24 mouse cellular contexts compared by ENCODE assay signal in the genomic region with DNA sequence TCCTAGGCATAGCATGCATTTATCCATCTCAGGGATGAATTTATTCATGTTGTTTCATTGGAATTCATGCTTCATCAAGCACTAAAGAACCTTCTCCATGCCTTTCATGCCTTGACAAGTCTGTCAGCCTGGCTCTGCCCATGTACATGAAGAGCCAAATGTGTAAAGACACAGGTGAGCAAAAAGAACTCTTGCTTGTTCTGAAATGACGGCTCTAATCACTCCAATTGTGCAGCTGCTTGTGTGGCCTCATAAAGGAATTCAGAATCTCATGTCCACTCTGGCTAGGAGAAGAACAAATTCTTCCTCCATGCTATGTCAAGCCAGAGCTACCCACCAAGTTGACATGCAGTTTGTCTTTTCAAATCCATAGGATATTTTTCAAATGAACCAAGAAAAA.
A peak's percentile ranks its signal among the peaks of the same experiment; 100 is the strongest.
DNase-seq lines count a peak whose midpoint lies in the region; ATAC-seq and TF ChIP-seq lines count a peak whose summit lies in the region.
"Had no signal": no experiment of that assay in that cellular context is flagged by ENCODE, and none has a peak within 500 bp of the region (broad histone marks: within the 10 kb centered on the region; RNA-seq: fewer than 3 reads in every experiment).

No protein-coding gene starts in this region.

- H3K4me3 ChIP-seq in hindbrain, postnatal 0 days (ENCODE audit: low read length) = no peak overlapping the region
- H3K4me3 ChIP-seq in hindbrain, embryonic 11.5 days (ENCODE audit: low read depth, low read length) = no peak overlapping the region
- H3K4me3 ChIP-seq: embryonic facial prominence, embryonic 13.5 days; forebrain, embryonic 10.5 days; forebrain, embryonic 13.5 days; heart, embryonic 12.5 days; heart, embryonic 15.5 days; hindbrain, embryonic 10.5 days had no signal

- no peak overlapping the region for H3K4me2 ChIP-seq in hindbrain, postnatal 0 days (ENCODE audit: low read depth, low read length)
- H3K4me2 ChIP-seq in hindbrain, embryonic 11.5 days (replicated peaks; ENCODE audit: low read depth, low read length) = no peak overlapping the region
- H3K4me2 ChIP-seq: embryonic facial prominence, embryonic 13.5 days; forebrain, embryonic 13.5 days; heart, embryonic 12.5 days; heart, embryonic 15.5 days; hindbrain, embryonic 14.5 days had no signal

- no peaks in the 10 kb centered on the region for H3K9me3 ChIP-seq in hindbrain, postnatal 0 days (ENCODE audit: low read length)
- no peaks in the 10 kb centered on the region for H3K9me3 ChIP-seq in hindbrain, embryonic 11.5 days (ENCODE audit: control insufficient read depth, low read length)
- H3K9me3 ChIP-seq: embryonic facial prominence, embryonic 13.5 days; forebrain, embryonic 10.5 days; forebrain, embryonic 13.5 days; heart, embryonic 12.5 days; heart, embryonic 15.5 days; hindbrain, embryonic 10.5 days had no signal

- no peaks in the 10 kb centered on the region for H3K27me3 ChIP-seq in hindbrain, postnatal 0 days (ENCODE audit: insufficient read depth, low read length)
- no peaks in the 10 kb centered on the region for H3K27me3 ChIP-seq in hindbrain, embryonic 11.5 days (ENCODE audit: control insufficient read depth, insufficient read depth, low read length)
- H3K27me3 ChIP-seq: embryonic facial prominence, embryonic 13.5 days; forebrain, embryonic 13.5 days; heart, embryonic 12.5 days; heart, embryonic 15.5 days had no signal

- H3K27ac ChIP-seq in hindbrain, postnatal 0 days = no peak overlapping the region
- H3K27ac ChIP-seq in hindbrain, embryonic 11.5 days (ENCODE audit: low read depth, low read length) = no peak overlapping the region
- H3K27ac ChIP-seq: embryonic facial prominence, embryonic 13.5 days; forebrain, embryonic 10.5 days; forebrain, embryonic 13.5 days; heart, embryonic 15.5 days; hindbrain, embryonic 10.5 days; hindbrain, embryonic 14.5 days had no signal

- no peak overlapping the region for H3K9ac ChIP-seq in hindbrain, postnatal 0 days (replicated peaks; ENCODE audit: low read length)
- H3K9ac ChIP-seq in hindbrain, embryonic 11.5 days (ENCODE audit: low read depth, low read length) = no peak overlapping the region
- H3K9ac ChIP-seq: embryonic facial prominence, embryonic 13.5 days; forebrain, embryonic 13.5 days; heart, embryonic 12.5 days; heart, embryonic 15.5 days; hindbrain, embryonic 14.5 days had no signal

- TF ChIP-seq POLR2A in brain, embryonic 14.5 days (IDR thresholded peaks at IDR 0.05; ENCODE audit: borderline replicate concordance, extremely low read depth, insufficient read depth, insufficient read length, poor library complexity, severe bottlenecking) = no peak

- H3K36me3 ChIP-seq in hindbrain, postnatal 0 days (ENCODE audit: insufficient read depth, low read length) = no peaks in the 10 kb centered on the region
- no peaks in the 10 kb centered on the region for H3K36me3 ChIP-seq in hindbrain, embryonic 11.5 days (ENCODE audit: control insufficient read depth, insufficient read depth, low read length)
- H3K36me3 ChIP-seq: embryonic facial prominence, embryonic 13.5 days; forebrain, embryonic 10.5 days; heart, embryonic 12.5 days; heart, embryonic 15.5 days; hindbrain, embryonic 10.5 days had no signal

- 40% methylated on average over 1 of the region's 1 CpGs for WGBS in hindbrain, postnatal 0 days
- 67% methylated on average over 1 of the region's 1 CpGs for WGBS in hindbrain, embryonic 11.5 days

- ATAC-seq in hindbrain, postnatal 0 days = no peak
- no peak for ATAC-seq in hindbrain, embryonic 11.5 days (ENCODE audit: low FRiP score)
- ATAC-seq: activated CD4-positive, CD25-positive, alpha-beta regulatory T cell, adult 4 months; CD4-positive, CD25-positive, alpha-beta regulatory T cell, adult 4 months; forebrain, embryonic 13.5 days had no signal

- DNase-seq in hindbrain, postnatal 0 days (ENCODE audit: low spot score) = peak; percentile 13
- no peak for DNase-seq in hindbrain, embryonic 11.5 days (ENCODE audit: low spot score)
- peak; percentile 15 for DNase-seq in brain, embryonic 14.5 days (ENCODE audit: low read depth)
- DNase-seq in retina, embryonic 14.5 days (ENCODE audit: low spot score) = peak; percentile 64
- no peak for DNase-seq in urinary bladder, postnatal 14 days (ENCODE audit: low spot score)
- no peak for DNase-seq in urinary bladder, postnatal 36 days (ENCODE audit: low spot score in 2 of 2)
- DNase-seq: adrenal gland, adult 8-10 months; adrenal gland, postnatal 25 days; cerebellum, adult 18-20 months; cerebellum, adult 9-10 months; cerebellum, postnatal 14 days; gastrocnemius, postnatal 25 days; heart, adult 18-20 months; heart, postnatal 10 days; heart, postnatal 36 days had no signal

- H3K4me1 ChIP-seq in hindbrain, postnatal 0 days (ENCODE audit: insufficient read depth, low read length) = no peaks in the 10 kb centered on the region
- no peaks in the 10 kb centered on the region for H3K4me1 ChIP-seq in hindbrain, embryonic 11.5 days (replicated peaks; ENCODE audit: control insufficient read depth, insufficient read depth, low read length)
- H3K4me1 ChIP-seq: embryonic facial prominence, embryonic 13.5 days; forebrain, embryonic 10.5 days; forebrain, embryonic 13.5 days; heart, embryonic 12.5 days; heart, embryonic 15.5 days had no signal

- TF ChIP-seq CTCF in hindbrain, postnatal 0 days (IDR thresholded peaks at IDR 0.05; ENCODE audit: low read depth) = no peak
- TF ChIP-seq CTCF in brain, embryonic 14.5 days (IDR thresholded peaks at IDR 0.05; ENCODE audit: borderline replicate concordance, extremely low read depth, insufficient read depth, insufficient read length) = no peak

Comparison
In these comparisons a context has a peak if more than half of its experiments do, and no peak if none do; other contexts are left out.
1. DNase-seq: peak in hindbrain, postnatal 0 days (single experiment), brain, embryonic 14.5 days (single experiment) and retina, embryonic 14.5 days (single experiment); none in hindbrain, embryonic 11.5 days (single experiment), urinary bladder, postnatal 14 days (single experiment) and urinary bladder, postnatal 36 days (0 of 2).